Mouse (Mus musculus) bone marrow, adult 2 months (tissue): ENCODE data around the gene Sppl3. TPM values are rescaled to one million over a fixed set of nuclear protein-coding genes. Genes with fewer than 3 reads are reported as not detected.

Experiments
- H3K27ac ChIP-seq: fragments of 200-500 bp; 2 replicates; pipeline ENCODE4 v1.5.1; 2012; ENCODE audit warnings: low read depth, mild to moderate bottlenecking, control low read depth, inconsistent platforms, low read length; ENCODE audit not compliant: control insufficient read depth, poor library complexity, insufficient read depth
- H3K4me1 ChIP-seq: fragments of 200-500 bp; 2 replicates; pipeline ENCODE4 v1.6.1; 2011; ENCODE audit warnings: low read length; ENCODE audit not compliant: control insufficient read depth, insufficient read depth
- H3K4me3 ChIP-seq: fragments of 200-500 bp; replicated peaks from 2 replicates; pipeline ENCODE3; 2011; ENCODE audit warnings: mild to moderate bottlenecking, low read depth, low read length, control low read depth; ENCODE audit not compliant: control insufficient read depth
- CTCF ChIP-seq: fragments of 200-500 bp; IDR thresholded peaks from 2 replicates; pipeline ENCODE4 v1.5.1; 2011; ENCODE audit warnings: low read length, control low read depth; ENCODE audit not compliant: control insufficient read depth, insufficient read depth
- POLR2A ChIP-seq: fragments of 200-500 bp; IDR thresholded peaks from 2 replicates; pipeline ENCODE4 v1.6.1; 2011; ENCODE audit warnings: low read depth, mild to moderate bottlenecking, control low read depth, low read length, borderline replicate concordance; ENCODE audit not compliant: control insufficient read depth
- WGBS: fragments of 180-500 bp; shearing (Covaris S2); methylation state at CpG from one replicate; pipeline ENCODE4 v1.1.7; 2018; 5-methylcytosine and 5-hydroxymethylcytosine counted together
- polyA plus RNA-seq: library from polyadenylated mRNA; stranded (reverse); fragments of >200 nt; gene quantifications from 2 replicates; pipeline ENCODE4 v1.2.4, GENCODE M21; 2011; ENCODE audit warnings: low replicate concordance; ENCODE audit not compliant: missing spikeins, insufficient read depth, insufficient read length

Sppl3 gene
- polyA plus RNA-seq, 1 experiment: 44.8 TPM

GRCm38 (mm10) chr5:115032620-115033019 is 21.7 kb downstream of the Sppl3 start:
- TF ChIP-seq CTCF: no peak
- Histone ChIP-seq H3K4me1 (peaks cover 4% of the 10 kb centered on the region; the same call in 1 of the 2 replicates), H3K27ac (no peak overlapping the region), H3K4me3 (no peak overlapping the region)
- 77% methylated on average over 2 of the region's 2 CpGs for WGBS

DNA sequence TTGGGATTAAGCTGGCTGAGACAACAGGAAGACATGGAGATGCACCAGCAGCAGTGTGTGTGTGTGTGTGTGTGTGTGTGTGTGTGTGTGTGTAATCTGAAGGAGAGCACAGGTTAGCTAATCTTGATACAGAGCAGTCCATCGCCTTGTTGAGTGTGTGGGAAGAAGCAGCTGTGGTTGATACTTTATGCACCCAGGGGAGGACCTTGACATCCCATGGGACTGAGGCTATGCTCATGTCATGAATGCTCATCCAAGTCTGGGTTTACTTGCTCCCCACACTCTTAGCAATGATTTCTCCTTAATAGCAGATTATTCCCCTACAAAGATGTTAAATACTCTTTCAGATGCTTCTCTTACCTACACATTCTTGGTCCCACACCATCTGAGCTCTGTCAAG is 24.3 kb downstream of the Sppl3 start:
- TF ChIP-seq CTCF (no peak), POLR2A (no peak)

DNA sequence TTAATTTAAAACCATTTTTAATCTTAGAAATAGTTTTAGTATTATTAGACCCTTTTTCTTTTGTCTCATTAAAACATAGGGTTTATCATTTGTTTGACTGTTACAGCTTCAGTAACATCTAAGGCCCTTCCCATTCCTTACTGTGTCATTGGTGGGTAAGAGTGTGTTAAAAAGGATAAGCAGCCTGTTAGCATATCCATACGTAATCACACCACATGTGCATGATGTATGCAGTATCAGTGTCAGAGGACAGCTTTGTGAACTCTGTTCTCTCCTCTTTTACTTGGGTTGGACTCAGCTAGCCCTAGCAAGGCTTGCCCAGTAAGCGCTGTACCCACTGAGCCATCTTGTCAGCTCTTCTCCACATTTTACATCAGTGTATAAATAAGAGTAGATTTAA is 26.2 kb downstream of the Sppl3 start:
- peaks cover 4% of the 10 kb centered on the region; the same call in 1 of the 2 replicates for H3K4me1 ChIP-seq
- no peak overlapping the region for H3K27ac ChIP-seq
- no peak overlapping the region for H3K4me3 ChIP-seq
- no peak for TF ChIP-seq POLR2A
- TF ChIP-seq CTCF: no peak
- WGBS: 77% methylated on average over 2 of the region's 2 CpGs

More for the DNA sequence above, 24.3 kb downstream of the Sppl3 start:
- WGBS: 53% methylated on average over 1 of the region's 1 CpGs
- no peak overlapping the region for H3K27ac ChIP-seq
- H3K4me3 ChIP-seq: no peak overlapping the region
- H3K4me1 ChIP-seq: peaks cover 4% of the 10 kb centered on the region; the same call in 1 of the 2 replicates

DNA sequence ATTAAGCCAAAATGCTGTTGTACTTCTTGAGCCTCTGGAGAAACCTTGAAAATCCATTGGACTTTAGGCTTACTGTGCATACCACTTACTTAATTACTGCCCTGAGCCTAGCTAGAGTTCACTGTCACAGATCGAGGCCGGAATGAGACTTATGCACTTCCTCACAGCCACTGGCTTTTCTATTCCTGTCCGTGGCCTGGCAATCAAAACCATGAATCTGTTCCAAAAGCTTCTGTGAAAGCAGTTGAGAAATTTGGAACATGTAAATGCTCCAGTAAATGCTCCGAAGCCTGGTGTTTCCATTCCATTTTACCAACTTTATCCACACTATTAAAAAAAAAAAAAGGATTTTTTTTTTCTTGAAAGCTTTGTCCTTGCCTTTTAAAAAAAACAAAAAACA is 29.8 kb downstream of the Sppl3 start:
- no peak overlapping the region for H3K4me3 ChIP-seq
- H3K27ac ChIP-seq: no peak overlapping the region
- H3K4me1 ChIP-seq: no peaks in the 10 kb centered on the region; the same call in 1 of the 2 replicates
- no peak for TF ChIP-seq CTCF
- no peak for TF ChIP-seq POLR2A
- 33% methylated on average over 4 of the region's 4 CpGs for WGBS

- 41% methylated on average over 4 of the region's 4 CpGs for WGBS
- H3K27ac ChIP-seq: no peak overlapping the region
- H3K4me1 ChIP-seq: no peaks in the 10 kb centered on the region; the same call in 1 of the 2 replicates
- H3K4me3 ChIP-seq: no peak overlapping the region
- TF ChIP-seq CTCF: no peak
- TF ChIP-seq POLR2A: no peak
Observed at GRCm38 (mm10) chr5:115043626-115044025, 32.7 kb downstream of the Sppl3 start.

DNA sequence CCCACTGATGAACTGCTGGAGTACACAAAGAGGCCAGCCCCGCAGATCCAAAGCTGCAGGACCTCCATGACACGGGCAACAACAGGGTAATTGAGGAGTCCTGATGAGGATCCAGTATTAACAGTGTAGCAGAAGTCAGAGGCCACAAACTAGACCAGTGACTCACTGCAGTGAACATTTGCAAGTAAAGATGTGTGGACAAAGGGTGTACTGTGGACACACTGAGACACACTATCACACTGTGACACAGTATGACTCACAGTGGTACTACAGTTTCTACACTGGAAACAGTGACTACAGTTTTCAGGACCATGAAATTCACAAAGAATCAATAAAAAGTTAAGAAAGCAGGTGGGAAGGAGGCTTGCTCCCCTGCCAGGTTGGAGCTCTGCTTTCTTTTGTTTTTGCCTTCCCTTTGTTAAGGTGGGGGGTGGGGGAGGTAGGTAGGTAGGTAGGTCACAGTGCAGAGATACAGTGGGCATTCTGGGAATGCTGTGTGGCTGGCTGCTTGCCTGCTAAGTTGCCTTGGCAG is 34.3 kb downstream of the Sppl3 start:
- Histone ChIP-seq H3K4me3 (no peak overlapping the region), H3K4me1 (no peaks in the 10 kb centered on the region; the same call in 1 of the 2 replicates), H3K27ac (no peak overlapping the region)
- WGBS: 93% methylated on average over 2 of the region's 2 CpGs
- TF ChIP-seq POLR2A: no peak
- TF ChIP-seq CTCF: no peak

DNA sequence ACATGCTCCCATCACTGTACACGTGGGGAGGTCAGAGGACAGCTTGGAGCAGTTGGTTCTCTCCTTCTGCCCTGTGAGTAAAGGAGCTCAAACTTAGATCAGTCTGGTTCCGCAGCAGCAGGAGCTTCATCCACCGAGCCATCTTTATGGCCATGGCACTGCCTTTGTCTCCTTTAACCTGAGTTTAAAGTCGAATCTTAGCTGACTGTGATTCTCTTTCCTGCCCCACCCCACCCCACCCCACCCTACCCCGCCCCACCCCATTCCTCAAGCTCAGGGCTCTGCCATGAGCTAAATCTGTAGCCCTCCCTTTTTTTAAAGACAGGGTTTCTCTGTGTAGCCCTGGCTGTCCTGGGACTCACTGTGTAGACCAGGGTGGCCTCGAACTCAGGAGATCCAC is 38.8 kb downstream of the Sppl3 start:
- H3K4me1 ChIP-seq: no peaks in the 10 kb centered on the region; the same call in 1 of the 2 replicates
- TF ChIP-seq CTCF: no peak
- TF ChIP-seq POLR2A: no peak
- H3K27ac ChIP-seq: no peak overlapping the region
- no peak overlapping the region for H3K4me3 ChIP-seq
- WGBS: 73% methylated on average over 6 of the region's 6 CpGs

DNA sequence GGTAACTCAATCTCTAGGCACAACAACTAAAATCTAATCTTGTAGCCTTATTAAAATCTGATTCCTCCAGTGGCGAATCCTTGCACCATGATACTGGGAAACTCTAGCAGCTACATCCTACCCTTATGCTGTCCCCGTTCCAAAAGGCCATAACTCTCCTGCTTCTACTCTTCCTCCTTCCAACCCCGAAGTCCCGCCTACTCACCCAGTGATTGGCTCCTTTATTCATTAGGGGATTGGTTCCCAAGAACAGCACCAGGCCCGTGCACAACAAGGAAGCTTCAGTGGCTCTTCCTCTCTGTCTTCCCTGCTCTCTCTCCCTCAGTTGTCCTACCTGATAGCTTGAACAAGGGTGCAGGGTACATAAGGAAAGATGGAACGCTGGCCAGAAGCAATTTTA is 39.8 kb downstream of the Sppl3 start:
- Histone ChIP-seq H3K4me3 (no peak overlapping the region), H3K4me1 (peaks cover 3% of the 10 kb centered on the region), H3K27ac (no peak overlapping the region)
- TF ChIP-seq CTCF: no peak
- no peak for TF ChIP-seq POLR2A
- WGBS: 77% methylated on average over 6 of the region's 6 CpGs

DNA sequence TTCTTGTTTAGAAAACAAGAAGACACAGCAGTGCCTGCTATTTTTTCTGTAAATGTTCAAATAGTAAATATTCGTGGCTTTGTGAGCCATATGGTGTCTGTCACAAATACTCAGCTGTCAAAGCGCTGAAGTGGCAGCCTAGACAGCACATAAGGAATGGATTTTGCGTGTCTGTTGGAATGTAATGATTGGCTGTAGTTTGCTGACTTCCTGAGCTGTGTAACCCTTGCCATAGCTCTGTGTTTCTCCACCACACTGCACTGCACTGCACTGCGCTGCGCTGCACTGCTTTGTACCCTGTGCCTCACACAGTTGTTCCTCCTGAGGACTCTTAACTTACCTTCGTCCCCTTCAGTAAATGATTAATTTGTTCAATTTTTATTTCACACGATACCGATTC is 41.6 kb downstream of the Sppl3 start:
- TF ChIP-seq CTCF (no peak), POLR2A (no peak)
- 71% methylated on average over 8 of the region's 8 CpGs for WGBS
- no peak overlapping the region for H3K27ac ChIP-seq
- H3K4me1 ChIP-seq: peaks cover 3% of the 10 kb centered on the region
- no peak overlapping the region for H3K4me3 ChIP-seq
